Mouse (Mus musculus): ENCODE measurements around the gene Kctd21. TPM values are rescaled to one million over a fixed set of nuclear protein-coding genes. Genes with fewer than 3 reads are reported as not detected.

The Kctd21 gene
- polyA plus RNA-seq, 1 experiment from 2014 or later = 5.1 TPM

GRCm38 (mm10) chr7:97305206-97305605 lies 26.9 kb upstream of the Kctd21 start:
- DNase-seq (ENCODE audit: low read depth, low spot score) = no peak
- in situ Hi-C loops (cut with MboI; ENCODE audit: low pct_unique_long_range_greater_than_20kb) = no loop called here
- ATAC-seq = no peak
- H3K27me3 ChIP-seq = no peaks in the 10 kb centered on the region
- POLR2A ChIA-PET = no interaction called here
- CTCF ChIA-PET = interaction anchor here (1.4 kb wide), 1 partner anchor 8 kb away, joined by 4 read pairs; no protein-coding TSS in a partner anchor
- TF ChIP-seq CTCF (IDR thresholded peaks at IDR 0.05) = no peak

DNA sequence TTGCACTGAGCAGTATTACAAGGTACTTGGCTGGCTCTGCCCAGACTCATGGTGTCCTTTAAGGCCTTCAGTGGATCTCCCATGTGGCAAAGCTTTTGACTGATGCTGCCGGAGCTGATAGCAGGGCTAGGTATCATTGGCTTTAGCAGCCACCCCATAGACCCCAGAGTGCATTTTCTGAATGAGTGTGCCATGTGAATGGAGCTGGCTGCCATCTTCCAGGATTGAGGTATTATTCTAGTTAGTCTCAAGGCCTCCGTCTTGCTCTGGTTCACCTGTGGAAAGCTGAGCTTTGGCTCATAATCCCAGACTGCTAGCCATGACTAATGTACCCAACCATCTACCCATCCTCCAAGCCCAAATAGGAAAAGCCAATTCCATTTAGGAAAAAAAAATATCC lies 25.3 kb upstream of the Kctd21 start:
- no peak for DNase-seq (ENCODE audit: low read depth, low spot score)
- ATAC-seq = no peak
- no peaks in the 10 kb centered on the region for H3K27me3 ChIP-seq
- CTCF ChIA-PET = interaction anchor here (0.8 to 1.5 kb wide), 2 partner anchors 9 to 229 kb away, joined by 4 read pairs; no protein-coding TSS in a partner anchor
- POLR2A ChIA-PET = interaction anchor here (1.3 kb wide), 1 partner anchor 11 kb away, joined by 4 read pairs; no protein-coding TSS in a partner anchor
- in situ Hi-C loops (cut with MboI; ENCODE audit: low pct_unique_long_range_greater_than_20kb) = no loop called here
- TF ChIP-seq CTCF (IDR thresholded peaks at IDR 0.05) = no peak

- ChIA-PET CTCF (interaction anchor here (0.8 to 1.5 kb wide), 3 partner anchors 10 to 337 kb away, joined by 3 to 4 read pairs (median 4); no protein-coding TSS in a partner anchor), POLR2A (no interaction called here)
- DNase-seq (ENCODE audit: low read depth, low spot score) (no peak), ATAC-seq (no peak)
- no peak for TF ChIP-seq CTCF (IDR thresholded peaks at IDR 0.05)
- H3K27me3 ChIP-seq = no peaks in the 10 kb centered on the region
- in situ Hi-C loops (cut with MboI; ENCODE audit: low pct_unique_long_range_greater_than_20kb) = no loop called here
These were observed 24.6 kb upstream of the Kctd21 start for GRCm38 (mm10) chr7:97307546-97307945.

- ATAC-seq (no peak), DNase-seq (ENCODE audit: low read depth, low spot score) (no peak)
- ChIA-PET POLR2A (no interaction called here), CTCF (interaction anchor here (1.0 to 1.6 kb wide), 2 partner anchors 10 to 12 kb away, joined by 3 to 7 read pairs; no protein-coding TSS in a partner anchor)
- no peak for TF ChIP-seq CTCF (IDR thresholded peaks at IDR 0.05)
- H3K27me3 ChIP-seq = no peaks in the 10 kb centered on the region
- in situ Hi-C loops (cut with MboI; ENCODE audit: low pct_unique_long_range_greater_than_20kb) = no loop called here
These were observed 22.4 kb upstream of the Kctd21 start for GRCm38 (mm10) chr7:97309461-97310340.

- in situ Hi-C loops (cut with MboI; ENCODE audit: low pct_unique_long_range_greater_than_20kb) = no loop called here
- no peaks in the 10 kb centered on the region for H3K27me3 ChIP-seq
- no peak for DNase-seq (ENCODE audit: low read depth, low spot score)
- no peak for ATAC-seq
- CTCF ChIA-PET = interaction anchor here (1.0 to 1.6 kb wide), 2 partner anchors 10 to 12 kb away, joined by 3 to 7 read pairs; no protein-coding TSS in a partner anchor
- POLR2A ChIA-PET = interaction anchor here (0.6 kb wide), 1 partner anchor 8 kb away, joined by 3 read pairs; no protein-coding TSS in a partner anchor
- TF ChIP-seq CTCF (IDR thresholded peaks at IDR 0.05) = no peak
These were observed 21.8 kb upstream of the Kctd21 start for GRCm38 (mm10) chr7:97310341-97310635.

- no peak for DNase-seq (ENCODE audit: low read depth, low spot score)
- ATAC-seq = no peak
- no peak for TF ChIP-seq CTCF (IDR thresholded peaks at IDR 0.05)
- in situ Hi-C loops (cut with MboI; ENCODE audit: low pct_unique_long_range_greater_than_20kb) = no loop called here
- H3K27me3 ChIP-seq = no peaks in the 10 kb centered on the region
- CTCF ChIA-PET = no interaction called here
- POLR2A ChIA-PET = no interaction called here
These were observed 20.5 kb upstream of the Kctd21 start for GRCm38 (mm10) chr7:97311620-97312019.

DNA sequence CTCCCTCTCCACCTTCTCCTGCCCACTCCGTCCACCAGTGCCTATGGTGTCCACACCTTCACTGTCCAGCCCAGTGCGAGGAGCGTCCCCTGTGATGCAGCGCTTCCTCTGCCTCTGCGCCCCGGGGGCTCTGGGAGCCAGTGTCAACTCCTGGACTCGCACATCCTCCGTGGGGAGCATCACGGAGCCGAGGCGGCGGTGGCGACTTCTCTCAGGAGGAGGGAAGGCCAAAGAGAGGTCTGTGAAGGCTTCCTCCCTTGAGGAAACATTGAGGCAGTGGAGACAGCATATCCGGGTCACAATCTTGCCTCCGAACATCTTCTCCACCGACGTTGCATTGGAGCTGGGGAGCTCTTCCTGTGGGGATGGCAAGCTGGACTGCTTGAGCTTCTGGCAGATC lies 19.9 kb upstream of the Kctd21 start:
- in situ Hi-C loops (cut with MboI; ENCODE audit: low pct_unique_long_range_greater_than_20kb) = no loop called here
- DNase-seq (ENCODE audit: low read depth, low spot score) = no peak
- no peak for TF ChIP-seq CTCF (IDR thresholded peaks at IDR 0.05)
- no peaks in the 10 kb centered on the region for H3K27me3 ChIP-seq
- no peak for ATAC-seq
- ChIA-PET POLR2A (no interaction called here), CTCF (no interaction called here)

GRCm38 (mm10) chr7:97312856-97313255 lies 19.3 kb upstream of the Kctd21 start:
- DNase-seq (ENCODE audit: low read depth, low spot score) (no peak), ATAC-seq (no peak)
- CTCF ChIA-PET = no interaction called here
- no peaks in the 10 kb centered on the region for H3K27me3 ChIP-seq
- POLR2A ChIA-PET = interaction anchor here (1.1 kb wide), 1 partner anchor 14 kb away, joined by 3 read pairs; no protein-coding TSS in a partner anchor
- no peak for TF ChIP-seq CTCF (IDR thresholded peaks at IDR 0.05)
- in situ Hi-C loops (cut with MboI; ENCODE audit: low pct_unique_long_range_greater_than_20kb) = no loop called here

GRCm38 (mm10) chr7:97313364-97313995 lies 18.6 kb upstream of the Kctd21 start:
- ATAC-seq (no peak), DNase-seq (ENCODE audit: low read depth, low spot score) (no peak)
- CTCF ChIA-PET = interaction anchor here (1.2 to 1.6 kb wide), 2 partner anchors 11 to 16 kb away, joined by 4 to 6 read pairs; no protein-coding TSS in a partner anchor
- H3K27me3 ChIP-seq = no peaks in the 10 kb centered on the region
- TF ChIP-seq CTCF (IDR thresholded peaks at IDR 0.05) = no peak
- in situ Hi-C loops (cut with MboI; ENCODE audit: low pct_unique_long_range_greater_than_20kb) = no loop called here
- POLR2A ChIA-PET = interaction anchor here (1.1 kb wide), 1 partner anchor 13 kb away, joined by 3 read pairs; no protein-coding TSS in a partner anchor

- no peak for DNase-seq (ENCODE audit: low read depth, low spot score)
- H3K27me3 ChIP-seq = no peaks in the 10 kb centered on the region
- in situ Hi-C loops (cut with MboI; ENCODE audit: low pct_unique_long_range_greater_than_20kb) = no loop called here
- ChIA-PET POLR2A (no interaction called here), CTCF (interaction anchor here (1.2 to 1.6 kb wide), 2 partner anchors 12 to 17 kb away, joined by 4 to 6 read pairs; no protein-coding TSS in a partner anchor)
- ATAC-seq = no peak
- no peak for TF ChIP-seq CTCF (IDR thresholded peaks at IDR 0.05)
These were observed 17.5 kb upstream of the Kctd21 start for GRCm38 (mm10) chr7:97314646-97315045.

DNA sequence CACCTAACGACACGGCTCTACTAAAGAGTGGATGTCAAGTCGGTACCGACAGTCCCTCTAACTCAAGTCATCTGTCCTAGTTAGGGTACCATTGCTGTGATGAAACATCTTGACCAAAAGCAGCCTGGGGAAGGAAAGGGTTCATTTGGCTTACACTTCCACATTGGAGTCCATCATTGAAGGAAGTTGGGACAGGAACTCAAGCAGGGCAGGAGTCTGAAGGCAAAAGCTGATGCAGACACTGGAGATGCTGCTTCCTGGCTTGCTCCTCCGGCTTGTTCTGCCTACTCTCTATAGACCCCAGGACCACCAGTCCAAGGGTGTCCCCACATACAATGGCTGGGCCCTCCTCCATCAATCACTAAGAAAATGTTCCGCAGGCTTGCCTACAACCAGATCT lies 16.5 kb upstream of the Kctd21 start:
- no peak for TF ChIP-seq CTCF (IDR thresholded peaks at IDR 0.05)
- no peak for ATAC-seq
- in situ Hi-C loops (cut with MboI; ENCODE audit: low pct_unique_long_range_greater_than_20kb) = no loop called here
- DNase-seq (ENCODE audit: low read depth, low spot score) = no peak
- ChIA-PET CTCF (no interaction called here), POLR2A (no interaction called here)
- H3K27me3 ChIP-seq = no peaks in the 10 kb centered on the region

All from Patski (cell line).